Mouse (Mus musculus) heart, embryonic 16.5 days (tissue): ENCODE data around the gene Dock11. TPM values are rescaled to one million over a fixed set of nuclear protein-coding genes. Genes with fewer than 3 reads are reported as not detected.

Experiments
- ATAC-seq: fragments of 200-750 bp; cut with Nextera tagmentation; replicated peaks from 2 replicates; pipeline ENCODE4 v1.8.0; 2017; ENCODE audit warnings: moderate number of reproducible peaks; ENCODE audit not compliant: insufficient read depth, low FRiP score; ENCODE audit errors: extremely low read depth
- H3K27ac ChIP-seq: fragments of 300-500 bp; sonication (generic); 2 replicates; pipeline ENCODE4 v1.5.1; 2014; ENCODE audit warnings: mild to moderate bottlenecking, low read length, control low read depth, moderate library complexity
- H3K27me3 ChIP-seq: fragments of 300-500 bp; sonication (generic); 2 replicates; pipeline ENCODE4 v1.6.1; 2014; ENCODE audit warnings: low read length, mixed read lengths; ENCODE audit not compliant: control insufficient read depth, insufficient read depth
- H3K36me3 ChIP-seq: fragments of 300-500 bp; sonication (generic); 2 replicates; pipeline ENCODE4 v1.6.1; 2014; ENCODE audit not compliant: control insufficient read depth, insufficient read depth
- H3K4me1 ChIP-seq: fragments of 300-500 bp; sonication (generic); 2 replicates; pipeline ENCODE4 v1.6.1; 2014; ENCODE audit warnings: low read length, mixed read lengths; ENCODE audit not compliant: control insufficient read depth, insufficient read depth
- H3K4me2 ChIP-seq: fragments of 300-500 bp; sonication (generic); 2 replicates; pipeline ENCODE4 v1.6.1; 2014; ENCODE audit warnings: low read depth, mild to moderate bottlenecking, control low read depth, low read length
- H3K4me3 ChIP-seq: fragments of 300-500 bp; sonication (generic); 2 replicates; pipeline ENCODE4 v1.5.1; 2014; ENCODE audit warnings: mild to moderate bottlenecking, control low read depth, low read length
- H3K9ac ChIP-seq: fragments of 300-500 bp; sonication (generic); 2 replicates; pipeline ENCODE4 v1.6.1; 2014; ENCODE audit warnings: low read length, control low read depth
- H3K9me3 ChIP-seq: fragments of 300-500 bp; sonication (generic); replicated peaks from 2 replicates; pipeline ENCODE4 v1.6.1; 2016; ENCODE audit warnings: low read length; ENCODE audit not compliant: control insufficient read depth
- WGBS: fragments of 180-500 bp; shearing (Covaris S2); extraction: QIAGEN DNeasy Blood & Tissue Kit; methylation state at CpG from one replicate; pipeline ENCODE4 v1.1.7; 2014; 5-methylcytosine and 5-hydroxymethylcytosine counted together
- polyA plus RNA-seq: library from polyadenylated mRNA; unstranded; fragments of >200 nt; fragmentation: Nextera tagmentation; extraction: Ambion mirVana; gene quantifications from 2 replicates; pipeline ENCODE4 v1.2.1, GENCODE M21; 2015

The Dock11 gene
- polyA plus RNA-seq, 1 experiment from 2014 or later = 6.0 TPM

GRCm38 (mm10) chrX:36034045-36034444, 145.4 kb downstream of the Dock11 start:
- H3K4me3 ChIP-seq = no peak overlapping the region
- no peak overlapping the region for H3K9ac ChIP-seq
- no peak overlapping the region for H3K4me2 ChIP-seq
- H3K27me3 ChIP-seq = no peaks in the 10 kb centered on the region
- H3K4me1 ChIP-seq = no peaks in the 10 kb centered on the region
- ATAC-seq = no peak
- no peaks in the 10 kb centered on the region for H3K9me3 ChIP-seq
- H3K27ac ChIP-seq = no peak overlapping the region
- no peaks in the 10 kb centered on the region for H3K36me3 ChIP-seq
- WGBS = 79% methylated on average over 8 of the region's 8 CpGs

DNA sequence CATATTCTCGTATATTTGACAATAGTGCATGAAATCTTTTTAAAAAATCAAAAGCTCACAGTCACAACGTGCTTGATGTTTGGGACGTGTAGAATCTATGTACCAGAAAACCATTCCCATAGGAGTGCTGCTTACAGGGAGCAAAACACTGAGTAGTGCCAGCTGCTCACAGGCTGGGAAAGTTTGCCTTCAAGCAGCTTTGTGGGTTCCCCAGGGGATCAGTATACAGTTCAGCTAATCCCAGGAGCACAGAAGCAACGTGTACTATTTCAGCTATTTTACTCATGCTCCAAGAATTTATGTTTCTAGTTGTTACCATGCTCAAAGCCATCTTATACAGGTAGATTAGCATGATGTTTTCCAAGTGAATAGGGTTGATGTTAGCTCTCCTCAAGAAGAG, 157.1 kb downstream of the Dock11 start:
- ATAC-seq = no peak
- H3K4me2 ChIP-seq = no peak overlapping the region
- H3K9ac ChIP-seq = no peak overlapping the region
- H3K4me1 ChIP-seq = peaks cover 2% of the 10 kb centered on the region; the same call in 1 of the 2 replicates
- no peak overlapping the region for H3K4me3 ChIP-seq
- H3K27me3 ChIP-seq = no peaks in the 10 kb centered on the region
- no peak overlapping the region for H3K27ac ChIP-seq
- no peaks in the 10 kb centered on the region for H3K36me3 ChIP-seq
- WGBS = 65% methylated on average over 4 of the region's 4 CpGs
- H3K9me3 ChIP-seq = no peaks in the 10 kb centered on the region

- H3K4me3 ChIP-seq = no peak overlapping the region
- no peaks in the 10 kb centered on the region for H3K9me3 ChIP-seq
- H3K36me3 ChIP-seq = no peaks in the 10 kb centered on the region
- no peak for ATAC-seq
- H3K4me1 ChIP-seq = peaks cover 2% of the 10 kb centered on the region; the same call in 1 of the 2 replicates
- H3K9ac ChIP-seq = no peak overlapping the region
- H3K4me2 ChIP-seq = no peak overlapping the region
- 35% methylated on average over 1 of the region's 1 CpGs for WGBS
- H3K27me3 ChIP-seq = no peaks in the 10 kb centered on the region
- H3K27ac ChIP-seq = no peak overlapping the region
Measured at GRCm38 (mm10) chrX:36047451-36047850, 158.8 kb downstream of the Dock11 start.

DNA sequence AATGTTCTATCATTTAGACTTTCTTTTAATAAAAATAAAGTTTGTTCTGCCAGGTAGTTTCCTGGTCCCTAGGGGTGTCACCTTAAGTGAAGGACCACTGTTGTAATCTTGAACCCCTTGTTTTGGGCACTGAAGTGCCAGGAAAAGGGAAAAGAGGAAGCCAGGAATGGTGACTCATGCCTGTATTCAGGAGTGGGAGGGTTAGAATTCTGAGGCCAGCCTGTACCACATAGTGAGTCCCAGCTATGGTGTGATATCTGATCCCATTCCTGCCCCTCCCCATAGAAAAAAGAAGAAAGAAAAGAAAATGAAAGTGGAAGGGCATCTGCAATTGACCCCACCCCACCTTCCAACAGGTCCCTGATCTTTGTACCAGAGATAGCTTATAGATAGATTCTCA, 161.7 kb downstream of the Dock11 start:
- no peaks in the 10 kb centered on the region for H3K9me3 ChIP-seq
- H3K36me3 ChIP-seq = no peaks in the 10 kb centered on the region
- H3K4me1 ChIP-seq = peaks cover 2% of the 10 kb centered on the region; the same call in 1 of the 2 replicates
- H3K4me3 ChIP-seq = no peak overlapping the region
- no peak for ATAC-seq
- H3K27me3 ChIP-seq = no peaks in the 10 kb centered on the region
- H3K9ac ChIP-seq = no peak overlapping the region
- H3K27ac ChIP-seq = no peak overlapping the region
- H3K4me2 ChIP-seq = no peak overlapping the region

DNA sequence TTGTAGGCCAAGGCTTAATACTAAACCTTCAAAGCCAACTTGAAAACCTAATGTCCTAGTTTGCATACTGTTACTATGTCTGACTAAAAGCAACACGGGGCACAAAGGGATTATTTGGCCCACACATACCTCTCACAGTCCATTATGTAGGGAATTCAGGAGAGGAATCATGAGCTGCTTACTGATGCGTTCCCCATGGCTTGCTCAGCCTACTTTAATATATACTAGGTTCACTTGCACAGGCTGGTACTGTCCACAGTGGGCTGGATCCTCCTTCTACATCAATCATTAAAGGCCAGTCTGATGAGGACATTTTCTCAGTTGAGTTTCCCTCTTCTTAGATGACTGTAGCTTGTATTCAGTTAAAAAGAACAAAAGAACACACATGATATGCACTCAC, 185.4 kb downstream of the Dock11 start:
- Histone ChIP-seq H3K4me3 (no peak overlapping the region), H3K9ac (no peak overlapping the region), H3K9me3 (no peaks in the 10 kb centered on the region), H3K4me2 (no peak overlapping the region), H3K27me3 (no peaks in the 10 kb centered on the region), H3K36me3 (no peaks in the 10 kb centered on the region), H3K27ac (no peak overlapping the region), H3K4me1 (no peaks in the 10 kb centered on the region)
- WGBS = 67% methylated on average over 2 of the region's 2 CpGs
- ATAC-seq = no peak

GRCm38 (mm10) chrX:36077164-36077563, 188.5 kb downstream of the Dock11 start:
- H3K9ac ChIP-seq = no peak overlapping the region
- H3K27me3 ChIP-seq = no peaks in the 10 kb centered on the region
- H3K4me3 ChIP-seq = no peak overlapping the region
- 67% methylated on average over 4 of the region's 4 CpGs for WGBS
- H3K9me3 ChIP-seq = no peaks in the 10 kb centered on the region
- H3K4me1 ChIP-seq = no peaks in the 10 kb centered on the region
- ATAC-seq = no peak
- H3K4me2 ChIP-seq = no peak overlapping the region
- H3K36me3 ChIP-seq = no peaks in the 10 kb centered on the region
- no peak overlapping the region for H3K27ac ChIP-seq

GRCm38 (mm10) chrX:36082917-36083316, 194.3 kb downstream of the Dock11 start:
- no peaks in the 10 kb centered on the region for H3K27me3 ChIP-seq
- H3K4me2 ChIP-seq = no peak overlapping the region
- no peaks in the 10 kb centered on the region for H3K36me3 ChIP-seq
- H3K9ac ChIP-seq = no peak overlapping the region
- no peaks in the 10 kb centered on the region for H3K4me1 ChIP-seq
- no peak for ATAC-seq
- no peak overlapping the region for H3K27ac ChIP-seq
- no peak overlapping the region for H3K4me3 ChIP-seq
- no peaks in the 10 kb centered on the region for H3K9me3 ChIP-seq
- 65% methylated on average over 1 of the region's 1 CpGs for WGBS

GRCm38 (mm10) chrX:36088464-36089256, 200.0 kb downstream of the Dock11 start:
- Histone ChIP-seq H3K4me1 (no peaks in the 10 kb centered on the region), H3K9me3 (no peaks in the 10 kb centered on the region)
- 75% methylated on average over 6 of the region's 6 CpGs for WGBS

DNA sequence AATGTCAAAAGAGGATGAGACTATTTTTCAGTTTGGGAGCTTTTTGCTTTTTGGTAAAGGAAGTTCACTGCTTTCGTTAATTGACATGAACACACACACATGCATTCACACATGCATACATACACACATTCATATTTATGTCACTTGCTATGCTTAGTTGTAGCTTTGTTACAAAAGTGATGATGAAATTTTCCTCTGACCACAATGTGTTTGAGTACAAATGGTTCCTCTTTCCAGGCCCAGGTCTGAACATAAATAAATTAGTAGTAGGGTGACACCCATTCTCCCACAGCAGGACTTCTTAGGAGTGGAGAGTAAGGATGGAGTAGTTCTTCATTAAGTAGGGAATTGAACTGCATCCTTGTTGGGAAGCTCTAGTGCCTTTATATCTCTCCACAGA, 212.3 kb downstream of the Dock11 start:
- H3K36me3 ChIP-seq = no peaks in the 10 kb centered on the region
- H3K4me1 ChIP-seq = peaks cover 5% of the 10 kb centered on the region; the same call in 1 of the 2 replicates
- no peak overlapping the region for H3K27ac ChIP-seq
- H3K9me3 ChIP-seq = no peaks in the 10 kb centered on the region
- no peak overlapping the region for H3K4me2 ChIP-seq
- H3K4me3 ChIP-seq = no peak overlapping the region
- WGBS = 93% methylated on average over 1 of the region's 1 CpGs
- no peak for ATAC-seq
- no peaks in the 10 kb centered on the region for H3K27me3 ChIP-seq
- no peak overlapping the region for H3K9ac ChIP-seq

More at GRCm38 (mm10) chrX:36088464-36089256, 200.0 kb downstream of the Dock11 start:
- no peak overlapping the region for H3K27ac ChIP-seq
- H3K9ac ChIP-seq = no peak overlapping the region
- no peak for ATAC-seq
- no peak overlapping the region for H3K4me2 ChIP-seq
- H3K4me3 ChIP-seq = no peak overlapping the region
- H3K27me3 ChIP-seq = no peaks in the 10 kb centered on the region
- H3K36me3 ChIP-seq = no peaks in the 10 kb centered on the region
